15 mouse cellular contexts compared by ENCODE assay signal in the genomic region with DNA sequence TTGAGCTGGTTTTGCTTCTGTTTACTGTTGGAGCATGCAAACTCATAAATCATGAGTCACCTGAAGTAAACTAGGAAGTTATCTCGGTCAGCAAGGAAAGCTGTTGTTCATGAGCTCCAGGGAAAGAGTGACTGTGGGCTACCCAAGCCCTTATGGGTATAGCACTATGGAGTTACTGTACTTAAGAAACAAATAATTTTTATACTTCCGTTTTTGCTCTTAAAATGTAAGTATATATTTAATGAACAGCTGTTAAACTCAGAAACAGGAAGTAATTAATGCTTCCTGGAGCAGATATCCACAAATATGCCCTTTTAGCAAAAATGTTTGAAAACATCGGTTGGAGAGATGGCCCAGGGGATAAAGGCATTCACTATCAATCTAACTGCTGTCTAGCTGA. TPM values are rescaled to one million over a fixed set of nuclear protein-coding genes. Genes with fewer than 3 reads are reported as not detected.
DNase-seq lines count a peak whose midpoint lies in the region; ATAC-seq and TF ChIP-seq lines count a peak whose summit lies in the region.
"Had no signal": no experiment of that assay in that cellular context is flagged by ENCODE, and none has a peak within 500 bp of the region (broad histone marks: within the 10 kb centered on the region; RNA-seq: fewer than 3 reads in every experiment).

No protein-coding gene starts in this region.

- no peaks in the 10 kb centered on the region for H3K27me3 ChIP-seq in heart, adult 2 months (ENCODE audit: control insufficient read depth, insufficient read depth, low read length)
- no peaks in the 10 kb centered on the region for H3K27me3 ChIP-seq in lung, embryonic 15.5 days
- H3K27me3 ChIP-seq in intestine, embryonic 15.5 days (replicated peaks): no peaks in the 10 kb centered on the region
- no peaks in the 10 kb centered on the region for H3K27me3 ChIP-seq in stomach, postnatal 0 days (ENCODE audit: control insufficient read depth, insufficient read depth, low read length)
- no peaks in the 10 kb centered on the region for H3K27me3 ChIP-seq in forebrain, embryonic 11.5 days (ENCODE audit: control insufficient read depth, insufficient read depth, low read length)
- H3K27me3 ChIP-seq: neural tube, embryonic 15.5 days had no signal

- WGBS in heart, adult 2 months: 39% methylated on average over 3 of the region's 3 CpGs
- WGBS in lung, embryonic 15.5 days: 22% methylated on average over 3 of the region's 3 CpGs
- 18% methylated on average over 3 of the region's 3 CpGs for WGBS in intestine, embryonic 15.5 days
- 20% methylated on average over 3 of the region's 3 CpGs for WGBS in stomach, postnatal 0 days
- 87% methylated on average over 3 of the region's 3 CpGs for WGBS in forebrain, embryonic 11.5 days

- peaks cover 7% of the 10 kb centered on the region for H3K79me2 ChIP-seq in heart, adult 2 months (replicated peaks; ENCODE audit: control insufficient read depth, insufficient read depth, low read length)

- no peak overlapping the region for H3K9ac ChIP-seq in heart, adult 2 months (ENCODE audit: low read depth, low read length)
- no peak overlapping the region for H3K9ac ChIP-seq in lung, embryonic 15.5 days
- H3K9ac ChIP-seq in intestine, embryonic 15.5 days: no peak overlapping the region
- H3K9ac ChIP-seq in stomach, postnatal 0 days (ENCODE audit: low read length): no peak overlapping the region
- H3K9ac ChIP-seq in forebrain, embryonic 11.5 days (ENCODE audit: low read length): no peak overlapping the region
- H3K9ac ChIP-seq: neural tube, embryonic 15.5 days had no signal

- H3K4me1 ChIP-seq in heart, adult 2 months (ENCODE audit: control insufficient read depth, insufficient read depth, low read length): peaks cover 19% of the 10 kb centered on the region
- H3K4me1 ChIP-seq in lung, embryonic 15.5 days: peaks cover 16% of the 10 kb centered on the region; the same call in 1 of the 2 replicates
- peaks cover 8% of the 10 kb centered on the region for H3K4me1 ChIP-seq in intestine, embryonic 15.5 days (replicated peaks)
- no peaks in the 10 kb centered on the region for H3K4me1 ChIP-seq in stomach, postnatal 0 days (replicated peaks; ENCODE audit: control insufficient read depth, insufficient read depth)
- no peaks in the 10 kb centered on the region for H3K4me1 ChIP-seq in forebrain, embryonic 11.5 days (replicated peaks; ENCODE audit: control insufficient read depth, insufficient read depth, low read length)
- H3K4me1 ChIP-seq: neural tube, embryonic 15.5 days had no signal

- intact Hi-C loops in heart, adult 2 months (cut with DNase I): no loop called here
- intact Hi-C loops in heart, postnatal 25 days (cut with DNase I): no loop called here

- TF ChIP-seq POLR2A in heart, adult 2 months (IDR thresholded peaks at IDR 0.05; ENCODE audit: insufficient read depth, low read depth, low read length): no peak

- ATAC-seq in lung, embryonic 15.5 days (ENCODE audit: borderline replicate concordance, extremely low read depth, low FRiP score, low TSS enrichment): no peak
- no peak for ATAC-seq in intestine, embryonic 15.5 days
- ATAC-seq in stomach, postnatal 0 days (ENCODE audit: low FRiP score, low TSS enrichment): 0 out of 2 replicates have a peak, but pooled peaks have one; percentile 73
- ATAC-seq in forebrain, embryonic 11.5 days (replicated peaks; ENCODE audit: low FRiP score): no peak

- no peak for TF ChIP-seq CTCF in heart, adult 2 months (IDR thresholded peaks at IDR 0.05)
- no peak for TF ChIP-seq CTCF in stomach, postnatal 0 days (IDR thresholded peaks at IDR 0.05; ENCODE audit: low read depth)

- no peak overlapping the region for H3K4me3 ChIP-seq in heart, adult 2 months
- H3K4me3 ChIP-seq in lung, embryonic 15.5 days: no peak overlapping the region
- H3K4me3 ChIP-seq in intestine, embryonic 15.5 days (replicated peaks): no peak overlapping the region
- H3K4me3 ChIP-seq in stomach, postnatal 0 days (ENCODE audit: low read depth, low read length): no peak overlapping the region
- H3K4me3 ChIP-seq in forebrain, embryonic 11.5 days (ENCODE audit: low read depth, low read length): no peak overlapping the region
- H3K4me3 ChIP-seq: erythroblast, embryonic 14.5 days; neural tube, embryonic 15.5 days had no signal

- H3K4me2 ChIP-seq in lung, embryonic 15.5 days: no peak overlapping the region
- no peak overlapping the region for H3K4me2 ChIP-seq in intestine, embryonic 15.5 days (replicated peaks)
- no peak overlapping the region for H3K4me2 ChIP-seq in stomach, postnatal 0 days (replicated peaks; ENCODE audit: low read depth)
- no peak overlapping the region for H3K4me2 ChIP-seq in forebrain, embryonic 11.5 days (ENCODE audit: low read depth, low read length, severe bottlenecking)
- H3K4me2 ChIP-seq: neural tube, embryonic 15.5 days had no signal

- H3K36me3 ChIP-seq in heart, adult 2 months (ENCODE audit: control insufficient read depth, insufficient read depth, low read length): peaks cover 26% of the 10 kb centered on the region
- H3K36me3 ChIP-seq in lung, embryonic 15.5 days: no peaks in the 10 kb centered on the region
- H3K36me3 ChIP-seq in intestine, embryonic 15.5 days: no peaks in the 10 kb centered on the region
- H3K36me3 ChIP-seq in stomach, postnatal 0 days (ENCODE audit: control insufficient read depth, insufficient read depth, low read length): no peaks in the 10 kb centered on the region
- no peaks in the 10 kb centered on the region for H3K36me3 ChIP-seq in forebrain, embryonic 11.5 days (ENCODE audit: control insufficient read depth, insufficient read depth, low read length)
- H3K36me3 ChIP-seq: neural tube, embryonic 15.5 days had no signal

- TF ChIP-seq EP300 in heart, adult 2 months (IDR thresholded peaks at IDR 0.05; ENCODE audit: insufficient read depth, low read depth, low read length): no peak
- no peak for TF ChIP-seq EP300 in stomach, postnatal 0 days (optimal IDR thresholded peaks at IDR 0.05)

- no peaks in the 10 kb centered on the region for H3K9me3 ChIP-seq in lung, embryonic 15.5 days
- H3K9me3 ChIP-seq in intestine, embryonic 15.5 days: no peaks in the 10 kb centered on the region
- no peaks in the 10 kb centered on the region for H3K9me3 ChIP-seq in stomach, postnatal 0 days (ENCODE audit: control insufficient read depth, low read length)
- H3K9me3 ChIP-seq in forebrain, embryonic 11.5 days (ENCODE audit: control insufficient read depth, low read length): no peaks in the 10 kb centered on the region
- H3K9me3 ChIP-seq: neural tube, embryonic 15.5 days had no signal

- H3K27ac ChIP-seq in heart, adult 2 months: peak overlapping the region; percentile 30
- H3K27ac ChIP-seq in lung, embryonic 15.5 days: 0 out of 2 replicates have a peak overlapping the region, but pooled peaks have one; percentile 9
- 0 out of 2 replicates have a peak overlapping the region, but pooled peaks have one; percentile 18 for H3K27ac ChIP-seq in intestine, embryonic 15.5 days
- no peak overlapping the region for H3K27ac ChIP-seq in stomach, postnatal 0 days (replicated peaks)
- no peak overlapping the region for H3K27ac ChIP-seq in forebrain, embryonic 11.5 days (ENCODE audit: low read depth, low read length)
- H3K27ac ChIP-seq: neural tube, embryonic 15.5 days had no signal

- DNase-seq in heart, adult 2 months: no peak
- DNase-seq in heart, postnatal 25 days (ENCODE audit: low spot score): no peak
- DNase-seq in lung, postnatal 36 days: no peak
- no peak for DNase-seq in stomach, postnatal 0 days (ENCODE audit: low spot score)
- no peak for DNase-seq in cerebellum, adult 9-11 months
- no peak for DNase-seq in forebrain, embryonic 11.5 days (ENCODE audit: low spot score)
- DNase-seq: cerebellum, adult 2 months; heart, postnatal 36 days; kidney, adult 8-10 months; layer of hippocampus, adult 9-11 months; lung, postnatal 10 days had no signal

RNA-seq across cellular contexts. Expression of a gene that starts 27.4 kb away (rescaled TPM):
- 10 to 100 TPM; 13.3 to 14.5 TPM for total RNA-seq in heart, adult 2 months (2021)
- 4.1 and 9.0 TPM in 2 replicates for polyA plus RNA-seq in heart, adult 2 months (2012; rRNA removed)
- total RNA-seq in heart, postnatal 25 days (2021): 10 to 100 TPM; 18.2 to 22.6 TPM
- 50.5 and 54.5 TPM in 2 replicates for polyA plus RNA-seq in lung, embryonic 15.5 days (2015; fragmentation: Nextera tagmentation; extraction: Ambion mirVana)
- polyA plus RNA-seq in intestine, embryonic 15.5 days (2015; fragmentation: Nextera tagmentation; extraction: Ambion mirVana): 46.7 and 52.2 TPM in 2 replicates
- polyA plus RNA-seq in stomach, postnatal 0 days (2015; fragmentation: Nextera tagmentation; extraction: Ambion mirVana): 15.1 and 16.1 TPM in 2 replicates
- 18.2 and 20.9 TPM in 2 replicates for polyA plus RNA-seq in forebrain, embryonic 11.5 days (2014; fragmentation: Nextera tagmentation; extraction: Ambion mirVana)

Comparison
In these comparisons a context has a peak if more than half of its experiments do, and no peak if none do; other contexts are left out.
1. H3K27ac ChIP-seq: peak in heart, adult 2 months (single experiment), lung, embryonic 15.5 days (single experiment) and intestine, embryonic 15.5 days (single experiment); none in stomach, postnatal 0 days (single experiment) and forebrain, embryonic 11.5 days (single experiment).